Mouse (Mus musculus): ENCODE data around the gene Arhgef7. TPM values are rescaled to one million over a fixed set of nuclear protein-coding genes. Genes with fewer than 3 reads are reported as not detected.

Arhgef7 gene
- polyA plus RNA-seq, 1 experiment from 2014 or later, result 57.0 TPM

GRCm38 (mm10) chr8:11788252-11788651 lies 60.7 kb downstream of the Arhgef7 start:
- H3K36me3 ChIP-seq (ENCODE audit: control insufficient read depth, insufficient read depth, low read length), result no peaks in the 10 kb centered on the region
- ATAC-seq (ENCODE audit: low FRiP score), result no peak

GRCm38 (mm10) chr8:11789168-11789567 lies 61.6 kb downstream of the Arhgef7 start:
- WGBS, result 78% methylated on average over 5 of the region's 5 CpGs

More at GRCm38 (mm10) chr8:11788252-11788651, 60.7 kb downstream of the Arhgef7 start:
- Histone ChIP-seq H3K27ac (ENCODE audit: low read depth, low read length) (no peak overlapping the region), H3K4me3 (ENCODE audit: low read depth, low read length) (no peak overlapping the region), H3K9ac (ENCODE audit: low read depth, low read length) (no peak overlapping the region), H3K4me2 (replicated peaks; ENCODE audit: low read depth, low read length) (no peak overlapping the region), H3K9me3 (ENCODE audit: control insufficient read depth, low read length) (no peaks in the 10 kb centered on the region), H3K4me1 (replicated peaks; ENCODE audit: control insufficient read depth, insufficient read depth, low read length) (no peaks in the 10 kb centered on the region), H3K27me3 (ENCODE audit: control insufficient read depth, insufficient read depth, low read length) (no peaks in the 10 kb centered on the region)
- no peak for DNase-seq (ENCODE audit: low spot score)
- WGBS, result 72% methylated on average over 8 of the region's 8 CpGs

GRCm38 (mm10) chr8:11794956-11795355 lies 67.4 kb downstream of the Arhgef7 start:
- ATAC-seq (ENCODE audit: low FRiP score), result no peak
- Histone ChIP-seq H3K27ac (ENCODE audit: low read depth, low read length) (no peak overlapping the region), H3K27me3 (ENCODE audit: control insufficient read depth, insufficient read depth, low read length) (no peaks in the 10 kb centered on the region), H3K9me3 (ENCODE audit: control insufficient read depth, low read length) (no peaks in the 10 kb centered on the region), H3K4me3 (ENCODE audit: low read depth, low read length) (no peak overlapping the region), H3K4me2 (replicated peaks; ENCODE audit: low read depth, low read length) (no peak overlapping the region), H3K36me3 (ENCODE audit: control insufficient read depth, insufficient read depth, low read length) (0 out of 2 replicates have a peak, but pooled peaks cover 2% of the 10 kb centered on the region), H3K4me1 (replicated peaks; ENCODE audit: control insufficient read depth, insufficient read depth, low read length) (no peaks in the 10 kb centered on the region), H3K9ac (ENCODE audit: low read depth, low read length) (no peak overlapping the region)
- no peak for DNase-seq (ENCODE audit: low spot score)

More at GRCm38 (mm10) chr8:11789168-11789567, 61.6 kb downstream of the Arhgef7 start:
- H3K27ac ChIP-seq (ENCODE audit: low read depth, low read length), result no peak overlapping the region
- H3K4me1 ChIP-seq (replicated peaks; ENCODE audit: control insufficient read depth, insufficient read depth, low read length), result no peaks in the 10 kb centered on the region
- no peak overlapping the region for H3K9ac ChIP-seq (ENCODE audit: low read depth, low read length)
- no peak for ATAC-seq (ENCODE audit: low FRiP score)
- no peak for DNase-seq (ENCODE audit: low spot score)
- no peaks in the 10 kb centered on the region for H3K36me3 ChIP-seq (ENCODE audit: control insufficient read depth, insufficient read depth, low read length)
- no peaks in the 10 kb centered on the region for H3K9me3 ChIP-seq (ENCODE audit: control insufficient read depth, low read length)
- H3K4me2 ChIP-seq (replicated peaks; ENCODE audit: low read depth, low read length), result no peak overlapping the region
- no peak overlapping the region for H3K4me3 ChIP-seq (ENCODE audit: low read depth, low read length)
- no peaks in the 10 kb centered on the region for H3K27me3 ChIP-seq (ENCODE audit: control insufficient read depth, insufficient read depth, low read length)

- no peaks in the 10 kb centered on the region for H3K9me3 ChIP-seq (ENCODE audit: control insufficient read depth, low read length)
- no peaks in the 10 kb centered on the region for H3K4me1 ChIP-seq (replicated peaks; ENCODE audit: control insufficient read depth, insufficient read depth, low read length)
- no peak overlapping the region for H3K27ac ChIP-seq (ENCODE audit: low read depth, low read length)
- 91% methylated on average over 8 of the region's 8 CpGs for WGBS
- H3K9ac ChIP-seq (ENCODE audit: low read depth, low read length), result no peak overlapping the region
- no peak overlapping the region for H3K4me3 ChIP-seq (ENCODE audit: low read depth, low read length)
- no peak overlapping the region for H3K4me2 ChIP-seq (replicated peaks; ENCODE audit: low read depth, low read length)
- no peak for ATAC-seq (ENCODE audit: low FRiP score)
- no peaks in the 10 kb centered on the region for H3K27me3 ChIP-seq (ENCODE audit: control insufficient read depth, insufficient read depth, low read length)
- no peak for DNase-seq (ENCODE audit: low spot score)
- H3K36me3 ChIP-seq (ENCODE audit: control insufficient read depth, insufficient read depth, low read length), result 0 out of 2 replicates have a peak, but pooled peaks cover 2% of the 10 kb centered on the region
These were observed 69.6 kb downstream of the Arhgef7 start for GRCm38 (mm10) chr8:11797128-11797527.

DNA sequence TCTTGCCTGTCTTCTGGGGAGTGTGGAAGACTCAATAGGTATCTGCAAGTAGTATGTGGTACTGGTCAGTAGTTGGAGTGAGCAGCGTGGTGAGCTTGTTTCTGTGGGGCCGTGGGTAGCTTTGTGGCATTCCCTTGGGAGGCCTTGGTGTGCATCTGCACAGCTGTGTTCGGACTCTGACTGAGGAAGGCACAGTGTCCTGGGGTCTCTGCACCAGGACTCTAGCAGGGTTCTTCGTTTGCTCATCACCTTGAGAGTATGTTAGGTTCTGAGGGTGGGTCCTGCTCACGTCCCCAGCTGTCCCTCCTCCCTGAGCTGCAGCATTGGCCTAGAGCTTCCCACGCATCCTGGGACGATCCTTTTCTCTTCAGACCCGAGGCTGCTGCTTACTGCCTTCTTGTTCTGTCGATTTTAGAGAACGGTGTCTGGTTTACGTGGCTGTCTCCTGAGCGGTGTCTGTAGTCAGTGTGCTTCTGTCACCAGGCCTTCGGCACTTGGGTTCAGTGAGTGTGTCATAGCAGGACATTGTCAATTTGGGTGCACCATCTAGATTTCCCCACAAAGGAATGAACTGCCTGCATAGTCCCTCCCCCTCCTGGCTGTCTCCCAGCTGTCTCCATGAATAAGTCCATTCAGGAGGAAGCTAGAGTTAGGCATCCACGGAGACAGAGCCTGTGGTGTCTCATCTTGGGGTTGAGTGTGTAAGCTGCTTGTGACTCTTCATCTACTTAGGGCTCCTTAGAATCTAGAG lies 70.4 kb downstream of the Arhgef7 start:
- H3K9me3 ChIP-seq (ENCODE audit: control insufficient read depth, low read length), result no peaks in the 10 kb centered on the region
- H3K4me3 ChIP-seq (ENCODE audit: low read depth, low read length), result no peak overlapping the region
- peaks cover 5% of the 10 kb centered on the region; the same call in 1 of the 2 replicates for H3K36me3 ChIP-seq (ENCODE audit: control insufficient read depth, insufficient read depth, low read length)
- no peaks in the 10 kb centered on the region for H3K27me3 ChIP-seq (ENCODE audit: control insufficient read depth, insufficient read depth, low read length)
- WGBS, result 81% methylated on average over 14 of the region's 14 CpGs
- no peak overlapping the region for H3K4me2 ChIP-seq (replicated peaks; ENCODE audit: low read depth, low read length)
- DNase-seq (ENCODE audit: low spot score) (no peak), ATAC-seq (ENCODE audit: low FRiP score) (no peak)
- H3K9ac ChIP-seq (ENCODE audit: low read depth, low read length), result no peak overlapping the region
- H3K4me1 ChIP-seq (replicated peaks; ENCODE audit: control insufficient read depth, insufficient read depth, low read length), result no peaks in the 10 kb centered on the region
- H3K27ac ChIP-seq (ENCODE audit: low read depth, low read length), result no peak overlapping the region

GRCm38 (mm10) chr8:11798480-11798867 lies 71.0 kb downstream of the Arhgef7 start:
- Histone ChIP-seq H3K36me3 (ENCODE audit: control insufficient read depth, insufficient read depth, low read length) (peaks cover 5% of the 10 kb centered on the region; the same call in 1 of the 2 replicates), H3K27ac (ENCODE audit: low read depth, low read length) (no peak overlapping the region), H3K4me1 (replicated peaks; ENCODE audit: control insufficient read depth, insufficient read depth, low read length) (no peaks in the 10 kb centered on the region), H3K4me2 (replicated peaks; ENCODE audit: low read depth, low read length) (no peak overlapping the region), H3K27me3 (ENCODE audit: control insufficient read depth, insufficient read depth, low read length) (no peaks in the 10 kb centered on the region), H3K4me3 (ENCODE audit: low read depth, low read length) (no peak overlapping the region), H3K9ac (ENCODE audit: low read depth, low read length) (no peak overlapping the region), H3K9me3 (ENCODE audit: control insufficient read depth, low read length) (no peaks in the 10 kb centered on the region)
- 94% methylated on average over 4 of the region's 4 CpGs for WGBS
- ATAC-seq (ENCODE audit: low FRiP score) (no peak), DNase-seq (ENCODE audit: low spot score) (no peak)

DNA sequence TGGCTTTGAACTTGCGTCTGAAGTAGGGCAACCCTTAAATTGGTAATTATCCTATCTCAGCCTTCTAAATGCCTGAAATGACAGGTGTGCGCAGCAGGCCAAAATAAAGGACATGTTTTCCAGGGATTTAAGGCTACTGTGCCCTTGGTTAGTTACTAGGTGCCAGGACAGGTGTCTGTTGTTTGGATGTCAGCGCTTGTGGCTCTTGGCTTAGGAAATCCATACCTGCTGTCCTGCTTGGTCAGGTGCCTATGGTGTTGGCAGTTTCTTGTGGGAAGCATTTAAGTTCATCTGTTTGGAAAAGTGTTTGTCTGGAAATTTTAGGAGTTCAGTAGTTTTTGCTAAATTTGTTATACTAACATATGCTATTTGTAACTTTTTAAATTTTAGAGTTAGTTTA lies 71.6 kb downstream of the Arhgef7 start:
- ATAC-seq (ENCODE audit: low FRiP score) (no peak), DNase-seq (ENCODE audit: low spot score) (no peak)
- Histone ChIP-seq H3K36me3 (ENCODE audit: control insufficient read depth, insufficient read depth, low read length) (peaks cover 5% of the 10 kb centered on the region; the same call in 1 of the 2 replicates), H3K9me3 (ENCODE audit: control insufficient read depth, low read length) (no peaks in the 10 kb centered on the region), H3K4me3 (ENCODE audit: low read depth, low read length) (no peak overlapping the region), H3K4me1 (replicated peaks; ENCODE audit: control insufficient read depth, insufficient read depth, low read length) (no peaks in the 10 kb centered on the region), H3K9ac (ENCODE audit: low read depth, low read length) (no peak overlapping the region), H3K27me3 (ENCODE audit: control insufficient read depth, insufficient read depth, low read length) (no peaks in the 10 kb centered on the region), H3K27ac (ENCODE audit: low read depth, low read length) (no peak overlapping the region), H3K4me2 (replicated peaks; ENCODE audit: low read depth, low read length) (no peak overlapping the region)
- WGBS, result 100% methylated on average over 3 of the region's 3 CpGs

GRCm38 (mm10) chr8:11800481-11800880 lies 73.0 kb downstream of the Arhgef7 start:
- Histone ChIP-seq H3K27me3 (ENCODE audit: control insufficient read depth, insufficient read depth, low read length) (no peaks in the 10 kb centered on the region), H3K9ac (ENCODE audit: low read depth, low read length) (no peak overlapping the region), H3K9me3 (ENCODE audit: control insufficient read depth, low read length) (no peaks in the 10 kb centered on the region), H3K4me1 (replicated peaks; ENCODE audit: control insufficient read depth, insufficient read depth, low read length) (no peaks in the 10 kb centered on the region), H3K4me3 (ENCODE audit: low read depth, low read length) (no peak overlapping the region), H3K4me2 (replicated peaks; ENCODE audit: low read depth, low read length) (no peak overlapping the region), H3K36me3 (ENCODE audit: control insufficient read depth, insufficient read depth, low read length) (peaks cover 9% of the 10 kb centered on the region; the same call in 1 of the 2 replicates), H3K27ac (ENCODE audit: low read depth, low read length) (no peak overlapping the region)
- WGBS, result 95% methylated on average over 7 of the region's 7 CpGs
- DNase-seq (ENCODE audit: low spot score), result no peak
- no peak for ATAC-seq (ENCODE audit: low FRiP score)

DNA sequence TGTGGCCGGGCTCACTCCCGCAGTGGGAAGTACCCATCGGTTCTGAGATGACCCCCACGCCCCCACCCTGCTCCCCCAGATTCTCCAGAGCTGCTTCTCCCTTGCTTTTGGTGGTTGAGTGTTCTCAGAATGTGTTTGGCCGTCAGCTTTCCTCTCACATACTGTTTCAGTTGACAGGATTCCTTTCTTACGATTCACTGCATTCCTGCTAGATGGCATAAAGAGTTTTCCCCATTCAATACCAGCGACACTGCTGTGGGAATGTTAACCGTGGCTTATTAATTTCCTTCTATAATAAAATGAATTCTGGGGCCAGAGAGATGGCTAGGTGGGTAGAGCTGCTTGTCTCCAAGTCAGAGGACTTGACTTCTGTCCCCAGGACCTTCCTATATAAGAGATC lies 74.0 kb downstream of the Arhgef7 start:
- DNase-seq (ENCODE audit: low spot score) (no peak), ATAC-seq (ENCODE audit: low FRiP score) (no peak)
- H3K9ac ChIP-seq (ENCODE audit: low read depth, low read length), result no peak overlapping the region
- no peaks in the 10 kb centered on the region for H3K27me3 ChIP-seq (ENCODE audit: control insufficient read depth, insufficient read depth, low read length)
- no peak overlapping the region for H3K27ac ChIP-seq (ENCODE audit: low read depth, low read length)
- 63% methylated on average over 8 of the region's 8 CpGs for WGBS
- no peaks in the 10 kb centered on the region for H3K9me3 ChIP-seq (ENCODE audit: control insufficient read depth, low read length)
- no peaks in the 10 kb centered on the region for H3K4me1 ChIP-seq (replicated peaks; ENCODE audit: control insufficient read depth, insufficient read depth, low read length)
- no peak overlapping the region for H3K4me3 ChIP-seq (ENCODE audit: low read depth, low read length)
- H3K4me2 ChIP-seq (replicated peaks; ENCODE audit: low read depth, low read length), result no peak overlapping the region
- peaks cover 14% of the 10 kb centered on the region; the same call in 1 of the 2 replicates for H3K36me3 ChIP-seq (ENCODE audit: control insufficient read depth, insufficient read depth, low read length)

Measured in hindbrain, embryonic 11.5 days (tissue).